Mouse (Mus musculus) forebrain, embryonic 16.5 days (tissue): ENCODE data around the gene Ankrd13d. TPM values are rescaled to one million over a fixed set of nuclear protein-coding genes. Genes with fewer than 3 reads are reported as not detected.
"Not testable (repeated sequence)": the region's sequence is repeated elsewhere in the genome, so short reads cannot be mapped to it uniquely, and the experiment has no call there.

Experiments
- ATAC-seq: fragments of 200-750 bp; cut with Nextera tagmentation; 2 replicates; pipeline ENCODE4 v1.8.0; 2017; ENCODE audit warnings: mild to moderate bottlenecking, moderate library complexity
- H3K27ac ChIP-seq: fragments of 300-500 bp; sonication (generic); 2 replicates; pipeline ENCODE4 v1.5.1; 2014; ENCODE audit warnings: low read length, control low read depth
- H3K27me3 ChIP-seq: fragments of 300-500 bp; sonication (generic); replicated peaks from 2 replicates; pipeline ENCODE4 v1.6.1; 2014; ENCODE audit warnings: low read length; ENCODE audit not compliant: control insufficient read depth, insufficient read depth
- H3K36me3 ChIP-seq: fragments of 300-500 bp; sonication (generic); 2 replicates; pipeline ENCODE4 v1.6.1; 2014; ENCODE audit not compliant: control insufficient read depth, insufficient read depth
- H3K4me1 ChIP-seq: fragments of 300-500 bp; sonication (generic); replicated peaks from 2 replicates; pipeline ENCODE4 v1.6.1; 2014; ENCODE audit warnings: low read length; ENCODE audit not compliant: control insufficient read depth, insufficient read depth
- H3K4me2 ChIP-seq: fragments of 300-500 bp; sonication (generic); 2 replicates; pipeline ENCODE4 v1.6.1; 2014; ENCODE audit warnings: mild to moderate bottlenecking, low read length, control low read depth
- H3K4me3 ChIP-seq: fragments of 300-500 bp; sonication (generic); replicated peaks from 2 replicates; pipeline ENCODE4 v1.5.1; 2014; ENCODE audit warnings: mild to moderate bottlenecking, low read length, control low read depth
- H3K9ac ChIP-seq: fragments of 300-500 bp; sonication (generic); replicated peaks from 2 replicates; pipeline ENCODE4 v1.6.1; 2014; ENCODE audit warnings: low read depth, low read length, control low read depth
- H3K9me3 ChIP-seq: fragments of 300-500 bp; sonication (generic); 2 replicates; pipeline ENCODE4 v1.6.1; 2016; ENCODE audit warnings: low read length; ENCODE audit not compliant: control insufficient read depth
- WGBS: fragments of 180-500 bp; shearing (Covaris S2); extraction: QIAGEN DNeasy Blood & Tissue Kit; methylation state at CpG from one replicate; pipeline ENCODE4 v1.1.7; 2014; 5-methylcytosine and 5-hydroxymethylcytosine counted together
- polyA plus RNA-seq: library from polyadenylated mRNA; unstranded; fragments of >200 nt; fragmentation: Nextera tagmentation; extraction: Ambion mirVana; gene quantifications from 2 replicates; pipeline ENCODE4 v1.2.1, GENCODE M21; 2015

Gene Ankrd13d
- polyA plus RNA-seq, 1 experiment from 2014 or later, result 38.6 TPM

DNA sequence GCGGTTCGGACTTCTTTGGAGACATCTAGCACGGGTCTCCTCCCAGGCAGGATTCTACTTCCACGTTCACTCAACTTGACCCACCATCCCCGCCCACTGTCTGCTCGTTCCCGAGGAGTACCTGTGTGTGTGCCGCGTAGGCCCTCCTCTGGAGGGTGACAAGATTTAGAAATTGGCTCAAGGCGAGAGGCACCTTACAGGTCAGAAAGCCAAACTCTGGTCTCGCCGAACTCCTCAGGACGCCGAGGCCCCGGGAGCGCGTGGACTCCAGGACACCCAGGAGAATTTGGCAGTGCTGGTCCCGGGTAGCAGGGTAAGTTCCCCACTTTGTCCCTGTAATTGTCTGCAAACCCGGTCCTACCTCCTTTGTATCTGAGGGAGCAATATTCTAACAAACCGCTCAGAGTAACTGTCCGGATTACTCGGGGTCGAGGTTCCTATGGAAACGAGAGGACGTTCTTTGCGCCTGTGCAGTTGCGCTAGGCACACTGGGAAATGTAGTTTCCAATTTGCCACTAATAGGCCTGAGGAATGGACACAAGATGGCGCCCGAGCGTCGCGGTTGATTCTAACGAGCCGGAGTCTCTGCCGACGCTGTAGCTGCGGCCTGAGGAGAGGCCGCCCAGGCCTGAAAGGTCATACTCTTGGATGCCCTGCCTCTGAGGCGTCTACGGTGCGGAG, 25.6 kb downstream of the Ankrd13d start:
- WGBS, result under 1% methylated on average over 41 of the region's 41 CpGs
- H3K36me3 ChIP-seq, result no peaks in the 10 kb centered on the region
- peak overlapping the region; percentile 92 for H3K4me2 ChIP-seq
- no peak overlapping the region for H3K27ac ChIP-seq
- peak overlapping the region; percentile 54 for H3K4me3 ChIP-seq
- H3K27me3 ChIP-seq, result no peaks in the 10 kb centered on the region
- H3K9me3 ChIP-seq, result no peaks in the 10 kb centered on the region
- H3K4me1 ChIP-seq, result peaks cover 9% of the 10 kb centered on the region
- ATAC-seq, result peak; percentile 94
- H3K9ac ChIP-seq, result peak overlapping the region; percentile 59

GRCm38 (mm10) chr19:4255583-4256162, 27.3 kb downstream of the Ankrd13d start:
- H3K27ac ChIP-seq, result no peak overlapping the region
- H3K36me3 ChIP-seq, result no peaks in the 10 kb centered on the region
- H3K27me3 ChIP-seq, result no peaks in the 10 kb centered on the region
- ATAC-seq, result no peak
- H3K4me2 ChIP-seq, result no peak overlapping the region
- H3K9ac ChIP-seq, result no peak overlapping the region
- 76% methylated on average over 11 of the region's 11 CpGs for WGBS
- no peak overlapping the region for H3K4me3 ChIP-seq
- H3K4me1 ChIP-seq, result peaks cover 9% of the 10 kb centered on the region
- H3K9me3 ChIP-seq, result no peaks in the 10 kb centered on the region

GRCm38 (mm10) chr19:4254230-4254629, 28.7 kb downstream of the Ankrd13d start:
- no peak overlapping the region for H3K27ac ChIP-seq
- no peaks in the 10 kb centered on the region for H3K27me3 ChIP-seq
- no peaks in the 10 kb centered on the region for H3K9me3 ChIP-seq
- H3K36me3 ChIP-seq, result no peaks in the 10 kb centered on the region
- no peak overlapping the region for H3K4me3 ChIP-seq
- H3K9ac ChIP-seq, result no peak overlapping the region
- no peak for ATAC-seq
- no peak overlapping the region for H3K4me2 ChIP-seq
- 88% methylated on average over 7 of the region's 7 CpGs for WGBS
- peaks cover 9% of the 10 kb centered on the region for H3K4me1 ChIP-seq

GRCm38 (mm10) chr19:4248683-4249082, 34.3 kb downstream of the Ankrd13d start:
- not testable (repeated sequence) for H3K27me3 ChIP-seq, H3K9ac ChIP-seq, H3K36me3 ChIP-seq, H3K9me3 ChIP-seq, ATAC-seq, H3K4me2 ChIP-seq, H3K4me3 ChIP-seq, H3K27ac ChIP-seq, H3K4me1 ChIP-seq
- WGBS, result 70% methylated on average over 1 of the region's 1 CpGs

- 55% methylated on average over 1 of the region's 1 CpGs for WGBS
Measured at GRCm38 (mm10) chr19:4247010-4247409, 35.9 kb downstream of the Ankrd13d start.

GRCm38 (mm10) chr19:4244775-4245174, 38.2 kb downstream of the Ankrd13d start:
- WGBS, result 81% methylated on average over 6 of the region's 6 CpGs

More at GRCm38 (mm10) chr19:4247010-4247409, 35.9 kb downstream of the Ankrd13d start:
- no peaks in the 10 kb centered on the region for H3K36me3 ChIP-seq
- H3K4me3 ChIP-seq, result no peak overlapping the region
- H3K27ac ChIP-seq, result no peak overlapping the region
- H3K9ac ChIP-seq, result no peak overlapping the region
- ATAC-seq, result no peak
- no peak overlapping the region for H3K4me2 ChIP-seq
- no peaks in the 10 kb centered on the region for H3K27me3 ChIP-seq
- no peaks in the 10 kb centered on the region for H3K9me3 ChIP-seq
- H3K4me1 ChIP-seq, result no peaks in the 10 kb centered on the region

DNA sequence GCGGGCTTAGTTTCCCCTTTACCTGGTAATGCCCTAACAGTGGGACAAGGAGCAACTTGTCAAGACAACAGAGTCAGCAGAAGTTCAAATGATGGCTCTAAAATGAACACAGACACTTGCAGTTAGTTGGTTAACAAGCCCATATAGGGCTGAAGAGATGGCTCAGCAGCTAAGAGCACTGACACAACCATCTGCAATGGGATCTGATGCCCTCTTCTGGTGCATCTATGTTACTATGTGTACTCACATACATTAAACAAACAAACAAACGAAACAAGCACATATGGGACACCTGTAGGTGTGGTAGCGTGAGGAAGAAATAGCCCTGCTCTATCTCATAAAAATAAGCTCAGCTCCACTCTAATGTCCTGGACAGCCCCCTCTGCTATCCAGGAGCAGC, 40.5 kb downstream of the Ankrd13d start:
- H3K27me3 ChIP-seq, result no peaks in the 10 kb centered on the region
- ATAC-seq, result no peak
- no peaks in the 10 kb centered on the region for H3K36me3 ChIP-seq
- H3K9ac ChIP-seq, result no peak overlapping the region
- H3K4me3 ChIP-seq, result no peak overlapping the region
- H3K9me3 ChIP-seq, result no peaks in the 10 kb centered on the region
- WGBS, result 56% methylated on average over 3 of the region's 3 CpGs
- no peak overlapping the region for H3K27ac ChIP-seq
- no peaks in the 10 kb centered on the region for H3K4me1 ChIP-seq
- no peak overlapping the region for H3K4me2 ChIP-seq

More at GRCm38 (mm10) chr19:4244775-4245174, 38.2 kb downstream of the Ankrd13d start:
- H3K27ac ChIP-seq, result no peak overlapping the region
- no peaks in the 10 kb centered on the region for H3K36me3 ChIP-seq
- no peak overlapping the region for H3K9ac ChIP-seq
- no peak overlapping the region for H3K4me3 ChIP-seq
- no peaks in the 10 kb centered on the region for H3K27me3 ChIP-seq
- ATAC-seq, result no peak
- H3K4me2 ChIP-seq, result no peak overlapping the region
- H3K9me3 ChIP-seq, result no peaks in the 10 kb centered on the region
- no peaks in the 10 kb centered on the region for H3K4me1 ChIP-seq

GRCm38 (mm10) chr19:4240247-4240668, 42.7 kb downstream of the Ankrd13d start:
- H3K4me2 ChIP-seq, result no peak overlapping the region
- ATAC-seq, result no peak
- no peak overlapping the region for H3K4me3 ChIP-seq
- 78% methylated on average over 8 of the region's 8 CpGs for WGBS
- H3K27ac ChIP-seq, result no peak overlapping the region
- no peaks in the 10 kb centered on the region for H3K4me1 ChIP-seq
- H3K27me3 ChIP-seq, result no peaks in the 10 kb centered on the region
- H3K9ac ChIP-seq, result no peak overlapping the region
- H3K36me3 ChIP-seq, result no peaks in the 10 kb centered on the region
- no peaks in the 10 kb centered on the region for H3K9me3 ChIP-seq

- ATAC-seq, result no peak
- Histone ChIP-seq H3K27me3 (peaks cover 3% of the 10 kb centered on the region), H3K36me3 (no peaks in the 10 kb centered on the region), H3K9me3 (no peaks in the 10 kb centered on the region), H3K4me3 (no peak overlapping the region), H3K4me1 (peaks cover 11% of the 10 kb centered on the region), H3K27ac (no peak overlapping the region), H3K9ac (no peak overlapping the region), H3K4me2 (no peak overlapping the region)
- 74% methylated on average over 4 of the region's 4 CpGs for WGBS
Measured at GRCm38 (mm10) chr19:4234548-4234947, 48.4 kb downstream of the Ankrd13d start.
